Mouse (Mus musculus) hindbrain, embryonic 10.5 days (tissue): Measurements from ENCODE around the gene Mapkapk5. TPM values are rescaled to one million over a fixed set of nuclear protein-coding genes. Genes with fewer than 3 reads are reported as not detected.
"Not testable (repeated sequence)": the region's sequence is repeated elsewhere in the genome, so short reads cannot be mapped to it uniquely, and the experiment has no call there.

Experiments
- DNase-seq: peaks from one replicate; pipeline ENCODE4 v3.0.0-alpha.2; 2017; ENCODE audit warnings: low spot score
- H3K27ac ChIP-seq: fragments of 300-500 bp; sonication (generic); 2 replicates; pipeline ENCODE4 v1.5.1; 2016; ENCODE audit warnings: mild to moderate bottlenecking, moderate library complexity
- H3K27me3 ChIP-seq: fragments of 300-500 bp; sonication (generic); 2 replicates; pipeline ENCODE4 v1.6.1; 2016; ENCODE audit warnings: mild to moderate bottlenecking; ENCODE audit not compliant: poor library complexity, insufficient read depth, severe bottlenecking
- H3K36me3 ChIP-seq: fragments of 300-500 bp; sonication (generic); 2 replicates; pipeline ENCODE4 v1.6.1; 2016; ENCODE audit warnings: mild to moderate bottlenecking, moderate library complexity
- H3K4me1 ChIP-seq: fragments of 300-500 bp; sonication (generic); replicated peaks from 2 replicates; pipeline ENCODE4 v1.6.1; 2016; ENCODE audit warnings: mild to moderate bottlenecking
- H3K4me3 ChIP-seq: fragments of 300-500 bp; sonication (generic); 2 replicates; pipeline ENCODE4 v1.5.1; 2016; ENCODE audit warnings: mild to moderate bottlenecking, moderate library complexity
- H3K9me3 ChIP-seq: fragments of 300-500 bp; sonication (generic); 2 replicates; pipeline ENCODE4 v1.6.1; 2016; ENCODE audit warnings: mild to moderate bottlenecking, moderate library complexity
- WGBS: fragments of 180-500 bp; shearing (Covaris S2); methylation state at CpG from one replicate; pipeline ENCODE4 v1.1.7; 2016; 5-methylcytosine and 5-hydroxymethylcytosine counted together
- polyA plus RNA-seq: library from polyadenylated mRNA; unstranded; fragments of >200 nt; fragmentation: Nextera tagmentation; extraction: Ambion mirVana; gene quantifications from 2 replicates; pipeline ENCODE4 v1.2.1, GENCODE M21; 2016

Mapkapk5 gene
- polyA plus RNA-seq, 1 experiment from 2014 or later: 48.8 TPM

GRCm38 (mm10) chr5:121518983-121519382 is 26.7 kb downstream of the Mapkapk5 start:
- H3K27ac ChIP-seq: no peak overlapping the region
- no peak for DNase-seq
- H3K27me3 ChIP-seq: no peaks in the 10 kb centered on the region
- 95% methylated on average over 9 of the region's 9 CpGs for WGBS
- no peaks in the 10 kb centered on the region for H3K4me1 ChIP-seq
- H3K4me3 ChIP-seq: no peak overlapping the region
- no peaks in the 10 kb centered on the region for H3K9me3 ChIP-seq
- H3K36me3 ChIP-seq: peaks cover 58% of the 10 kb centered on the region

- Histone ChIP-seq H3K4me1 (no peaks in the 10 kb centered on the region), H3K4me3 (no peak overlapping the region), H3K27me3 (no peaks in the 10 kb centered on the region), H3K36me3 (no peaks in the 10 kb centered on the region), H3K9me3 (no peaks in the 10 kb centered on the region), H3K27ac (no peak overlapping the region)
- 86% methylated on average over 7 of the region's 7 CpGs for WGBS
- no peak for DNase-seq
Observed at GRCm38 (mm10) chr5:121510009-121510408, 35.7 kb downstream of the Mapkapk5 start.

GRCm38 (mm10) chr5:121506846-121507245 is 38.9 kb downstream of the Mapkapk5 start:
- Histone ChIP-seq H3K9me3 (no peaks in the 10 kb centered on the region), H3K4me1 (no peaks in the 10 kb centered on the region), H3K27me3 (no peaks in the 10 kb centered on the region), H3K4me3 (no peak overlapping the region), H3K27ac (no peak overlapping the region), H3K36me3 (no peaks in the 10 kb centered on the region)
- no peak for DNase-seq
- WGBS: 92% methylated on average over 1 of the region's 1 CpGs

GRCm38 (mm10) chr5:121503231-121503630 is 42.5 kb downstream of the Mapkapk5 start, which contains the start of gene Adam1b:
Gene Adam1b, minus strand, starts transcription at chr5:121503435.
- Histone ChIP-seq H3K9me3 (no peaks in the 10 kb centered on the region), H3K36me3 (no peaks in the 10 kb centered on the region), H3K4me3 (no peak within 1 kb of the TSS), H3K27ac (no peak within 1 kb of the TSS), H3K27me3 (no peaks in the 10 kb centered on the region), H3K4me1 (no peaks in the 10 kb centered on the region)
- 84% methylated on average over 3 of the region's 3 CpGs for WGBS
- DNase-seq: no peak

GRCm38 (mm10) chr5:121501424-121501996 is 44.2 kb downstream of the Mapkapk5 start:
- not testable (repeated sequence) for H3K4me3 ChIP-seq, DNase-seq, H3K9me3 ChIP-seq, H3K27me3 ChIP-seq, H3K36me3 ChIP-seq, H3K27ac ChIP-seq, H3K4me1 ChIP-seq
- WGBS: 79% methylated on average over 11 of the region's 17 CpGs

- 75% methylated on average over 7 of the region's 7 CpGs for WGBS
- Histone ChIP-seq H3K27ac (no peak overlapping the region), H3K36me3 (no peaks in the 10 kb centered on the region), H3K4me1 (no peaks in the 10 kb centered on the region), H3K4me3 (no peak overlapping the region), H3K9me3 (no peaks in the 10 kb centered on the region), H3K27me3 (no peaks in the 10 kb centered on the region)
- DNase-seq: no peak
Observed at GRCm38 (mm10) chr5:121500719-121501118, 45.0 kb downstream of the Mapkapk5 start.

GRCm38 (mm10) chr5:121493305-121493704 is 52.4 kb downstream of the Mapkapk5 start:
- WGBS: 79% methylated on average over 8 of the region's 8 CpGs
- Histone ChIP-seq H3K9me3 (no peaks in the 10 kb centered on the region), H3K27ac (no peak overlapping the region), H3K4me3 (no peak overlapping the region), H3K36me3 (no peaks in the 10 kb centered on the region), H3K4me1 (no peaks in the 10 kb centered on the region), H3K27me3 (no peaks in the 10 kb centered on the region)
- no peak for DNase-seq

- WGBS: 88% methylated on average over 5 of the region's 5 CpGs
- no peak for DNase-seq
- H3K36me3 ChIP-seq: no peaks in the 10 kb centered on the region
Observed at GRCm38 (mm10) chr5:121484801-121485200, 60.9 kb downstream of the Mapkapk5 start.

GRCm38 (mm10) chr5:121477680-121478079 is 68.0 kb downstream of the Mapkapk5 start:
- H3K27ac ChIP-seq: no peak overlapping the region
- no peak for DNase-seq
- no peaks in the 10 kb centered on the region for H3K4me1 ChIP-seq
- H3K27me3 ChIP-seq: no peaks in the 10 kb centered on the region
- 42% methylated on average over 3 of the region's 3 CpGs for WGBS
- H3K36me3 ChIP-seq: no peaks in the 10 kb centered on the region
- H3K4me3 ChIP-seq: no peak overlapping the region
- H3K9me3 ChIP-seq: no peaks in the 10 kb centered on the region

More at GRCm38 (mm10) chr5:121484801-121485200, 60.9 kb downstream of the Mapkapk5 start:
- Histone ChIP-seq H3K4me3 (no peak overlapping the region), H3K27ac (no peak overlapping the region), H3K27me3 (no peaks in the 10 kb centered on the region), H3K4me1 (no peaks in the 10 kb centered on the region), H3K9me3 (no peaks in the 10 kb centered on the region)

GRCm38 (mm10) chr5:121476040-121476439 is 69.7 kb downstream of the Mapkapk5 start:
- Histone ChIP-seq H3K4me3 (no peak overlapping the region), H3K27me3 (no peaks in the 10 kb centered on the region), H3K27ac (no peak overlapping the region), H3K36me3 (no peaks in the 10 kb centered on the region), H3K4me1 (0 out of 2 replicates have a peak, but pooled peaks cover 8% of the 10 kb centered on the region), H3K9me3 (no peaks in the 10 kb centered on the region)
- no peak for DNase-seq
- WGBS: 92% methylated on average over 1 of the region's 1 CpGs

Other genes starting within 250 kb of the Mapkapk5 start
- gene Trafd1, start 160.3 kb downstream of the Mapkapk5 start, polyA plus RNA-seq: 70.8 and 96.2 TPM in 2 replicates
- gene Naa25, start 148.0 kb downstream of the Mapkapk5 start, polyA plus RNA-seq: 44.1 and 54.2 TPM in 2 replicates
- 0.78 and 0.93 TPM in 2 replicates for gene Tmem116, start 94.0 kb downstream of the Mapkapk5 start, polyA plus RNA-seq
- 143 and 148 TPM in 2 replicates for gene Erp29, start 93.4 kb downstream of the Mapkapk5 start, polyA plus RNA-seq
- 0.08 TPM in 1 of 2 replicates, not detected in the other for gene Adam1b, start 42.5 kb downstream of the Mapkapk5 start, polyA plus RNA-seq
- 1.3 and 2.2 TPM in 2 replicates for gene Adam1a, start 423 bp downstream of the Mapkapk5 start, polyA plus RNA-seq
- not detected in 2 replicates for gene Gm42878, start 423 bp downstream of the Mapkapk5 start, polyA plus RNA-seq
- gene Aldh2, start 47.9 kb upstream of the Mapkapk5 start, polyA plus RNA-seq: 123 and 124 TPM in 2 replicates
- 1.9 TPM in 2 replicates for gene Acad12, start 73.0 kb upstream of the Mapkapk5 start, polyA plus RNA-seq
- 3.0 and 3.5 TPM in 2 replicates for gene Acad10, start 114.6 kb upstream of the Mapkapk5 start, polyA plus RNA-seq
- gene Brap, start 114.7 kb upstream of the Mapkapk5 start, polyA plus RNA-seq: 41.6 and 41.9 TPM in 2 replicates
- gene Atxn2, start 165.4 kb upstream of the Mapkapk5 start, polyA plus RNA-seq: 38.6 and 42.0 TPM in 2 replicates